Mouse (Mus musculus): ENCODE data around the gene Abat. TPM values are rescaled to one million over a fixed set of nuclear protein-coding genes. Genes with fewer than 3 reads are reported as not detected.

Abat gene
- total RNA-seq, 2 experiments from 2014 or later: 9.8 to 10.2 TPM

Small RNA genes within 50 kb of the gene (microRNA-seq; reads per million reads assigned to microRNA genes)
- gene Gm22137: 0 reads per million in 2 experiments

Other genes starting within 250 kb of the Abat start
- gene Tmem114, start 88.3 kb upstream of the Abat start, total RNA-seq (2021): not detected
- gene Mettl22, start 42.6 kb upstream of the Abat start, total RNA-seq (2021): 10 to 100 TPM; 33.3 to 36.9 TPM
- gene Pmm2, start 124.2 kb downstream of the Abat start, total RNA-seq (2021): 10 to 100 TPM; 32.7 to 36.3 TPM
- gene Tmem186, start 124.3 kb downstream of the Abat start, total RNA-seq (2021): 10 to 100 TPM; 19.1 to 19.4 TPM
- 10 to 100 TPM; 16.6 to 19.2 TPM for gene Carhsp1, start 158.7 kb downstream of the Abat start, total RNA-seq (2021)
- not detected for gene Gm5767, start 167.3 kb downstream of the Abat start, total RNA-seq (2021)

All from heart, adult 18-20 months (tissue).